Mouse (Mus musculus) lung, postnatal 36 days (tissue): Measurements from ENCODE around the gene Slc16a2.

Source experiments
- DNase-seq: peaks from one replicate; pipeline ENCODE4 v3.0.0; 2022; ENCODE audit warnings: mixed read lengths

Gene Slc16a2

GRCm38 (mm10) chrX:103821832-103822196 is at the start of gene Slc16a2:
Slc16a2 (minus strand) TSS chrX:103821983.
- peak; percentile 77 for DNase-seq

DNA sequence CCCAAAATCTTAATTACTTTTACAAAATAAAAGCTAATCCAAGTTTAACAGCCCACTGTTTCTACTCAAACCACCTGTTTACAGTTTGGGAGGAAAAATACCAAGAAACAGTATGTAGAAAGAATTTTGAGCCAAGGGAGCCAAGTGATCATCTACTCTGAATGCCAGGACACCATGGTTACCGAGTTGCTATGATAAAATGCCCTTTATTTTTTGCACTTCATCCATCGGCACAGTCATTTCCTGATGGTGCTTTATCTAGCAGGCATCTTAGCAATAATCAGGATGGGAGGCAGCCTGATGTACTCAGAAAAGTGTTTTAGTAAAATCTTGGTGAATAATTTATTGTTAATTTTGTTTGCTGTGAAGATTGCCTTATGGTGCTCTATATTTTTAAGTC is 41.7 kb upstream of the Slc16a2 start:
- no peak for DNase-seq

DNA sequence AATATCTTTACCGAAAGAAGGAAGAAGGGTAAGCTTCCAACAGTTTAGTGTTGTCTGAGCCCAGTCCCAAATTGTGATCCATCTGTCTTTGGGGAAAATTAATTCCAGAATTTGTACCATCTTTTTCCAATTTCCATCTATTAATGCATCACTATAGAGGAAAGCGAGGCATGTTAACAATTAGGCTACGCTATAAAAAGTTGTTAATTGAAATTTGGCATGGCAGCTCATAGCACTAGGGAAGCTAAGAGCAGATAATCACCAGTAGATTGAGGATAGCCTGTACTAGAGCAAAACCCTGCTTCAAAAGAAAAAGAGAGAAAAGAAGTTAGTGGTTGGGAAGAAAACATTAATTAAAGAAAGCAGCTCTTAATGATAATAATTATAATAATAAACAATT is 41.1 kb upstream of the Slc16a2 start:
- DNase-seq: no peak

GRCm38 (mm10) chrX:103845266-103845665 is 23.5 kb upstream of the Slc16a2 start:
- DNase-seq: peak; percentile 76

DNA sequence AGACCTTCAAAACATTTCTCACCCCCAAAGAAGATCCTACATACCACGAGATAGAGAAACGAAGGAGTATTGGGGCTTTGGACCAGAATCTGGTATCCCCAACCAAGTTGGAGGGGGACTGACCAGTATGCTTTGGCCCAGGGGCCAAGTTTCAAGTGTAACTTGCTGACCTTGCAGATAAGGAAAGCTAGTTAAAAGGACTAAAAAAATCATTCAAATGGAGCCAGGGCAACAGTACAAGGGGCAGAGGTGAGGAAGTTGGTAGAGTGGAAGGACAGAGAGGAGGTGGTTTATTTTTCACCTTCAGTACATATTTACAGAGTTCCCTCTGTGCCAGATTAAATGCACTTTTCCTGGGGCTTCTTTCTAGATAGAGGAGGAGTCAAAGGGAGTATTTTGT is 7.1 kb upstream of the Slc16a2 start:
- DNase-seq: no peak

DNA sequence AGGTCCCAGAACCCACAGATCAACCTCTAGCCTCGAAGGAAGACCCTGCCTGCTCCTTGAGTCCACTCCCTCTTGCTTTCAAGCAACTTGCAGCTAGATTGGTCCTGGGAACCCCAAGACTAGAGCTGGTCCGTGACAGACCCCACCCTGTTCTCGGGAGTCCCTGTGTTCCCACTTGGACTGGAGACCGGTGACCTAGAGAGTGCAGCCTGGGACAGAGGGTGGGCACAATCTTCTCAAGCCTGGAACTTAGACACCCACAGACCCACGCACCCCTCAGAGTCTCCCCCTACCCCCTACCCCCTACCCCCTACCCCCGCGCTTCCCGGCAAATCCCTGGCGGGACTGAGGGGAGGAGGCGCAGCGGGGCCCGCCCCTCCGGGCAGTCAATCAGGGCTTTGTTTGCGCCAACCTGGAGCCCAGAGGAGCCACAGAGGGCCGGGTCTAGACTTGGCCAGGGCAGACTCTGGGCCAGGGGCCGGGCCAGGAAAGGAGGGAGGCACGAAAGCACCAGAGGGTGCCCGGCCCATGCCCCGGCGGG is 558 bp upstream of the Slc16a2 start:
- DNase-seq: peak; percentile 70

GRCm38 (mm10) chrX:103821195-103821831 is 470 bp downstream of the Slc16a2 start:
- no peak for DNase-seq

GRCm38 (mm10) chrX:103820307-103821194 is 1.2 kb downstream of the Slc16a2 start:
- peak; percentile 12 for DNase-seq

DNA sequence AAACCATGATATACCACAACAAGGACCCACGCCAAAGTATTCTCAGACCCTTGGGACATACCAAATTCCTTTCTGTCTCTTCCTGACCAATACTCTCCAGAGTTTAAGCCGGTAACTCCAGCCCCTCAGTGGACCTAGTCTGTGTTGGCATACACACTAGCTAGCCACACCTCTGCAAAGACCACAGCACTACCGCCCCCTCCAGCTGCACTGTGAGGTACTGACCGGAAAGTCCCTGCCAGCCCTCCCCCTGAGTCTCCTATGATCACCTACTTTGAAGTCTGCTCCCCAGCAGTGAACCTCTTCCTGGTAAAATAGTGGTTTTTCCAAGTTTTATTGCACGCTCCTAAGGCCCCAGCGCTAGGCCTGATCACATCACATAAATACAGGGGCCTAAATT is 2.5 kb downstream of the Slc16a2 start:
- DNase-seq: no peak

DNA sequence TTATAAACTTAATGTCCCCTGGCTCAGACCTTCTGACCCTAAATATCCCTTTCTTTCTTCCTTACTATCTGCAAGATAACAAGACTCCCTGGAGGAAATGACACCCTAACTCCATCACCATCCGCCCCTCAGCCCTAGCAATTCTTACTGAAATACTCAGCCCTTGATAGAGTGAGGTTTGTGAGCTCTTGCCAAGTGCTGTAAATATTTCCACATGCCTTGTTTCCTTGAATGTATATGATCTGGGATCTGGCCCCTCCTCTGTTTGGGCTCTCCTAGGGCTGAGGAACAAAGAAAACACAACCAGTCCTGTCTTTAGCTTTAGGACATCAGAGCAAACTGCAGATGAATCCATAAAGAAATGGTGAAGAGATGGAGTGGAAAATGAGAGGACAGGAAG is 9.1 kb downstream of the Slc16a2 start:
- no peak for DNase-seq

DNA sequence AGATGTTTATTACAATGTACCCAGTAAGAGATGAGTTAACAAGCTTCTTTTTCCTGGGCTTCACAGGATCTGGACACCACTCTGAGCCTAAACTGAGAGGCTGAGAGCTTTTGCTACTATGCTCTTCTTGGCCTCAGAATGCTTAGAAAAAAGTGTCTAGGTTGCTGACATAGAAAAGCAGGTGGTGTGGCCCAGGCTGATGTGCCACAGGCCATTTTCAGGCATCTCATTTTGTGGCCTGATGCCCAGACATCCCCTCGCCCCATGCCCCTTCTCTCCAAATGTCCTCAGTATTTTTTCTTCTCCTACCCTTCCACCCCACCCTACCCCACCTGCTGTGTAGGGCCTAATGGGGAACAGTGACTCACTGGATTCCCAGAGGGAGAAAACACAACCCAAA is 11.3 kb downstream of the Slc16a2 start:
- no peak for DNase-seq

DNA sequence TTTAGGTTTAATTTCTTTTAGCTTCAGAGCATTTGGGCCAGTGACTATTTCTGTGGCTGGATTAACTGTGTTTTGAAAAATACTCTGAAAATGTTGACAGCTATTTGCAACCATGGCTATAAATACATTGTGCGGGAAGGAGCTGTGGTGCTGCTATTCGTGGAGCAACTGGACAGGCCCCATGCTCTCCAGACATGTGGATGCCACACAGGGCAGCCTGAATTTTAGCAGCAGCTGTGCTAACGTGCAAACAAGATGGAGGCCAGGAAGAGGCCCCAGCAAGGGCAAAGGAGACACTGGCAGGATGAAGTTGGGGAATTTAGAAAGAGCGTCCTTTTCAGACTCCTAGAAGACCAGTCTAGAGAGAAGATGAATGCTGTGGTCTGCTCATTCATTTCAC is 15.4 kb downstream of the Slc16a2 start:
- no peak for DNase-seq

GRCm38 (mm10) chrX:103796961-103797360 is 24.8 kb downstream of the Slc16a2 start:
- DNase-seq: no peak

DNA sequence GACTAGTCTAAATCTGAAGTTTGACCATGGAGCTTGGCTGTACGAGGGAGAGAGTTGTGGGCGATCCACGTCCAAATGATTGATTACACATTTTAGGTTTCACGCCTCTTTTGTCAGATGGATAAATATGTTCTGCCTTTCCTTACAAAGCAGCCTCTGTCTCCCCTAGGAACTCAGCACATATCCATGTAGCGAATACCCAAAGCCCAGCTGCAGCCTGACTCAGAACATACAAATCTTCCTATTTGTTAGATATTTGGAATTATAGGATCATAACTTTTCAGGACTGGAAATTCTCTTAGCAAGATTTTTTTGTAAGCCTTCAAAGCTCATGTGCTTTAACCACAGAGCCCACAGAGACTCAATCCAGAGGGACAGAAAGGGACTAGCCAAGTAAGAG is 26.3 kb downstream of the Slc16a2 start:
- DNase-seq: no peak

DNA sequence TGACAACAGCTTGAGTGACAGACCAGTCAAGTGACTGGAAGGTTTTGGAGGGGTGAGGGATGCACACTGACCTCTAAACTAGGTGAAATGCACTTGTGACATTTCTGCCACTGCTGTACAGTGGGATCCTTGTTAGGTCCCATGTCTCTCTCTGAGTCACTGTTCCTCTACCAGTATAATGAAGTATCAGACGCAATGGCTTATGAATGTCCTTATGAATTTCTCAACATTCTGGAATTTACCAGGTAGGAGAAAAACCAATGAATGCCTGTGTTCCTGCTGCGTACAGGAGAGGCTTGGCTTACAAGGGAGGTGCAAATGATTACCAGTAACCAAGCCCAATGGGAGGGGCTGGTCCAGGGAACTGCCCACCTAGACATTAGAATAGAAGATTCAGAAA is 30.5 kb downstream of the Slc16a2 start:
- DNase-seq: no peak

- DNase-seq: no peak
Observed at GRCm38 (mm10) chrX:103785681-103786080, 36.1 kb downstream of the Slc16a2 start.

- DNase-seq: no peak
Observed at GRCm38 (mm10) chrX:103776412-103776811, 45.4 kb downstream of the Slc16a2 start.

- no peak for DNase-seq
Observed at GRCm38 (mm10) chrX:103746197-103746596, 75.6 kb downstream of the Slc16a2 start.

DNA sequence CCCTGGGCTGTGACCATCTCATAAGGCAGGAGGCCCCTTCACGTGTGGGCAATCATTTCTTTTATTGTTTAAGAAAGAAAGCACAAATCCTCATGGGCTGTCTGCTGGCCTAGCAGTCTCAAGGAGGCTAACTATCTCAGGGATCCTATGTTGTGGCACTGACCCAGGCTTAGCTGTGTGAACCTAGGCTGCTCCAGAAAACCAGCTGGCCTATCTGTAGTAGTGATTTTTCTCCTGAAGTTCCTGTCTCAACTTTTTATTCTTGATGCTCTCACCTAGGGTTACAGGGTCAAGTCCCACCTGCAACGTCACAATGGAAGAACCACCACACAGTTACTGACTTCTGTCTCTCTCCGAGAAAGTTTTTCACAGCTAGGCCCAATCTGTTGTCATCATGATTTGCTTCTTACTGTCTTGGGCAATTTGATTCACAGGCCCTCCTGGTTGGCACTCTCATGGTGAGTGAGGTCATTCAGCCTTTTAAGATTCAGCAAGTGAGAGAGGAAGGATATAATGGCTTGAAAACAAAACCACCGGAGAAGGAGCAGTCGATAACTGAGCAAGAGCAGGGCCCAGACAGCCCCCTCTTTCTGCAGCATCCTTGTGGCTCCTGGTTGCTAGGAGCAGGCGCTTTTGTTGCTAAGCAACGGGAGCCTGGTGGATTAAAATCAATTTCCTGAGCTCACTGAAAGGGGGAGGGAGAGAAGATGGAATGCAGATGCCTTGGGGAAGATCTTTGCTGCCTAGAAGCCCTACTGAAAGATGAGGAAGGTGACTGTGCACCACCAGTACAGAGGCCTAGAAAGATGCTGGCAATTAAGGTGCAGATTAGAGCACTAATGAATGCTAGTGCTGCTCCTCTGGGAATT is 77.4 kb downstream of the Slc16a2 start:
- no peak for DNase-seq

GRCm38 (mm10) chrX:103742057-103742315 is 79.8 kb downstream of the Slc16a2 start:
- no peak for DNase-seq

DNA sequence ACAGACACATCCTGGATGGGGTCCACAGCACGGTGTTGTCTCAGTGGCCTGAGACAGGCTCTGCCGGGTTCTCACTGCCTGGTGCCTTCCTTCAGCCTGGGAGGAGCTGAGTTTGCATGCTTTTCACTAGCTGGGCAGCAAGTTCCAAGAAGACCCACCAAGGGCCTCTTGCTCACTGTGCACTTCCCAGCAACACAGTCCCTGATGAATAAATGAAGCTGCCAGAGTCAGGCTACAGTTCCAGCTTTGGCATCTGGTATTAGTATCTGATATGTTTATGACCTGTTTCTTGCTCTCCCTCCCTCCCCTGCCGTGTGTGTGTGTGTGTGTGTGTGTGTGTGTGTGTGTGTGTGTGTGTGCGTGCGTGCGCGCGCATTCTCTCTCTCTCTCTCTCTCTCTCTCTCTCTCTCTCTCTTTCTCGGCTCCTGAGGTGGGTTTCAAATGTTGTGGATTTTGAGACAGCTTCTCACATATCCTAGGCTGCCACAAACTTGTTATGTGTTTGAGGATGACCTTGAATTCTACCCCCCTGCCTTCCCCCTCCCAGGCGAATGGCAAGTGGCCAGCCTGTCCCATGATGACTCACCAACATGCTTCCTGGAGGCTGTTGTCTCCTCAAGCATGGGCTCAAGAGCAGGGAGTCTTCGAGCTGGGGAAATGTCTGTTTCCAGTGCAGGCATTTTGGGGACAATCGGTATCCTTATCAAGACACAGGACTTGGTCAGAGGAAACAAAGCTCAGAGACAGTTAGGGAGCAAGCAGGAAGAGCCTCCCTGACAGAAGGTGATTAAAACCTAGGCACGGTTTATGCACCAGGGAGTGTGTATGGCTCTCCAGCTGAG is 80.3 kb downstream of the Slc16a2 start:
- peak; percentile 26 for DNase-seq

DNA sequence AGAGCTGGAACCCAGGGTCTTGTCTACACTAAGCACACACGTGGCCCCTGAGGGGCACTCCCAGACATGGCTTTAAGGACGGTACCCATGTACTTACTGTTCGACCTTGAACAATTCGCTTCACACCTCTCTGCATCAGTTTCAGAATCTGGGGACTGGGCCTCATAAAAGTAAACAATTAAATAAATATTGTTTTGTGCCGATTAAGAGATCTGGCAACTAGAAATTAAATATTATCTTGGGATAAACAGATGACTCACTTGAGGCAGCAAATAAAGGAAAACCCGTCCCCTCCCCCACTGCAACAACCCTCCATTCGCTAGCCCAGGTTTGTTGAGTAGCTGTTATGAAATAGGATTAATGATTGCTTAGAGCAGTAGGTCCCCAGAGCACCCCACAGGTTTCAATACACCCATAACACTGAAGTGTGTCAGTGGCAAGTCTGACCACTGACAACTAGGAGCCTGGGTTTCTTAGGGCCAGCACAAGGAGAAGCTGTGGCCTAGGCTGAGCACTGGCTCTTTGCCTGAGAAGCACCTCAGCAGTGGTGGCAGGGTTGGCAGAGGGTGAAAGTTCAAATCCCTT is 87.7 kb downstream of the Slc16a2 start:
- DNase-seq: peak; percentile 25
